Mouse (Mus musculus): ENCODE measurements at regions not wholly inside any gene's neighbourhood (a gene's known extent, or its start where the extent isn't known, plus 50 kb on each side); places are given as distances from the start of the nearest gene placed in this dataset.

DNA sequence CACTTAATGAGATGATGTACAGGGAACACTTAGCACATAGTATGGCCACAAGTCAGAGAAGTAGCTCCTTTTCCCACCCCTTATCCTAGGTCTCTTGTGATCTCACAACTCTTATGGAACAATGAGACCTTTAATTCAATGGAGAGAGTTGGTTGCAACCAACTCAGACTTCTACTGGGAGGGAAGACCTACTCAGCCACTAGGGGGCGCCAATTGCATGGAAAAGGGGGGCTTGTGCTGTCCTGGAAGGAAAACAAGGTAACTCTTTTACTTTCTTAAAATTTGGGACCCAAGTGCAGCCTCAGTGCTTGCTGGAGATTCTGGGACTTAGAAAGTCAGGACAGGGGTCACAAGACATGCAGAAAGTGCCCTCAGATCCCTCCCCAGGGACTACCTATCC is 60.7 kb upstream of the Kcnj15 start:
- 4% methylated on average over 1 of the region's 1 CpGs for WGBS
- peak; percentile 78 for TF ChIP-seq CTCF (IDR thresholded peaks at IDR 0.05; ENCODE audit: borderline replicate concordance, insufficient read depth, low read depth, low read length)
- TF ChIP-seq POLR2A (IDR thresholded peaks at IDR 0.05; ENCODE audit: borderline replicate concordance, insufficient read depth, low read length): no peak
- Histone ChIP-seq H3K4me3 (replicated peaks; ENCODE audit: insufficient read depth, low read depth, low read length) (no peak overlapping the region), H3K4me1 (ENCODE audit: control insufficient read depth, insufficient read depth, low read length) (no peaks in the 10 kb centered on the region), H3K27me3 (ENCODE audit: control insufficient read depth, insufficient read depth, low read length) (no peaks in the 10 kb centered on the region), H3K27ac (ENCODE audit: insufficient read depth, low read length) (no peak overlapping the region)
- DNase-seq: peak; percentile 52 to 74

DNA sequence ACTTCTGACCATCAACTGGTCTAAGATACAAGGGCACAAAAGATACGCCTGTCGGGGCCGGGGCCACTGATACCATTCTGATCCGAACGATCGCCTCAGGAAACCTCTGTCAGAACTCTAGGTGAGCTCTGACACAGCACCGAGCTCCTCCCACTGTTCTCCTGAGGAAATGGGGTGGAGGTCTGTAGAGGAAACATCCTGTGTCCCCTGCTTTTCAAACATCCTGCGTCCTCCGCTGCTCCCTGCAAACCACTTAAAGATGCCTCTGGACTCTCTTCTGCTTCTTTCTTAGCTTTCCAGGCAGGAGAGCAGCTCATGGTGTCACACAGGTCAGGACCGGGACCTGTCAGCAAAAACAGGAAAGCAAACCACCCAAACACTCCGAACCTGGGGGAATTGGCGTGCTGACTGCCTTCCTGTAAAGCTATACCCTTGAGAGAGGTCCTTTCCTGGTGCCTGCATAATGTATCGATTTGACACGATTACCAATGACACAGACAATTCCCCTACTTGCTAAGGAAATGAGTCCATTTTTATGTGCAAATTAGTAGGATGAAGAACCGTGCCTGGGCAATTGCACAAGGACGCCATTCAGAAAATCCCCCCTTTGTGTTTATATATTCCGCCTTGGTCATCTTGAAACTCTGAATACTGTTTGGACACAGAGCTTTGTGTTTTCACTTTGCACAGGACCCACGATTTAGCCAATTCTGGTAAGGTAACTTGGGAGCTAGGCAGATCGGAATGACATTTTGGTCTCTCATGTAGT is 58.4 kb upstream of the Kcnj15 start:
- WGBS: 88% methylated on average over 19 of the region's 19 CpGs
- no peak overlapping the region for H3K4me3 ChIP-seq (replicated peaks; ENCODE audit: insufficient read depth, low read depth, low read length)
- peaks cover 17% of the 10 kb centered on the region for H3K4me1 ChIP-seq (ENCODE audit: control insufficient read depth, insufficient read depth, low read length)
- DNase-seq: no peak
- H3K27ac ChIP-seq (ENCODE audit: insufficient read depth, low read length): no peak overlapping the region
- no peak for TF ChIP-seq POLR2A (IDR thresholded peaks at IDR 0.05; ENCODE audit: borderline replicate concordance, insufficient read depth, low read length)
- TF ChIP-seq CTCF (IDR thresholded peaks at IDR 0.05; ENCODE audit: borderline replicate concordance, insufficient read depth, low read depth, low read length): no peak
- no peaks in the 10 kb centered on the region for H3K27me3 ChIP-seq (ENCODE audit: control insufficient read depth, insufficient read depth, low read length)

- 29% methylated on average over 7 of the region's 7 CpGs for WGBS
- DNase-seq: peak; percentile 22 to 39
- Histone ChIP-seq H3K27me3 (ENCODE audit: control insufficient read depth, insufficient read depth, low read length) (no peaks in the 10 kb centered on the region), H3K27ac (ENCODE audit: insufficient read depth, low read length) (no peak overlapping the region), H3K4me3 (replicated peaks; ENCODE audit: insufficient read depth, low read depth, low read length) (no peak overlapping the region), H3K4me1 (ENCODE audit: control insufficient read depth, insufficient read depth, low read length) (peaks cover 17% of the 10 kb centered on the region)
- TF ChIP-seq POLR2A (IDR thresholded peaks at IDR 0.05; ENCODE audit: borderline replicate concordance, insufficient read depth, low read length): no peak
- TF ChIP-seq CTCF (IDR thresholded peaks at IDR 0.05; ENCODE audit: borderline replicate concordance, insufficient read depth, low read depth, low read length): no peak
These were observed 55.1 kb upstream of the Kcnj15 start for GRCm38 (mm10) chr16:95202126-95202883.

GRCm38 (mm10) chr16:95203026-95203425 is 54.3 kb upstream of the Kcnj15 start:
- TF ChIP-seq POLR2A (IDR thresholded peaks at IDR 0.05; ENCODE audit: borderline replicate concordance, insufficient read depth, low read length): no peak
- TF ChIP-seq CTCF (IDR thresholded peaks at IDR 0.05; ENCODE audit: borderline replicate concordance, insufficient read depth, low read depth, low read length): no peak

DNA sequence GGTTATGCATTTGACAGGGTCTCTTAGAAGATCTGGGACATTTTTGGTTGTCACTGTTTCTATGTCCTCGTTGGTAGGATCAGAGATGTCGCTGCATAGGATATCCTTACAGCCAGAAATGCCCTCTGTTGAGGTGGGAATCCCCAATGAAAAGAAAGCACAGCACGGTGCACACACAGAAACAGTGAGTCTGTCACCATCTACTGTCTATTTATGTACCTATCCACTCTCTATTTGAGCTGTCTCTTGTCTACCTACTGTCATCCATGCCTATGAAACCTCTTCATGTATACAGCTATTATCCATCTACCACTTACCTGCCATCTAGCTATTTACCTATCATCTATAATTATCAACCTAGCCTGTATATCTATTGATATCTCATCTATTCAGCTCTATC is 53.6 kb upstream of the Kcnj15 start:
- TF ChIP-seq POLR2A (IDR thresholded peaks at IDR 0.05; ENCODE audit: borderline replicate concordance, insufficient read depth, low read length) (no peak), CTCF (IDR thresholded peaks at IDR 0.05; ENCODE audit: borderline replicate concordance, insufficient read depth, low read depth, low read length) (no peak)
- Histone ChIP-seq H3K4me3 (replicated peaks; ENCODE audit: insufficient read depth, low read depth, low read length) (no peak overlapping the region), H3K27me3 (ENCODE audit: control insufficient read depth, insufficient read depth, low read length) (no peaks in the 10 kb centered on the region), H3K27ac (ENCODE audit: insufficient read depth, low read length) (no peak overlapping the region), H3K4me1 (ENCODE audit: control insufficient read depth, insufficient read depth, low read length) (peaks cover 18% of the 10 kb centered on the region)
- 81% methylated on average over 3 of the region's 3 CpGs for WGBS
- no peak for DNase-seq

More at GRCm38 (mm10) chr16:95203026-95203425, 54.3 kb upstream of the Kcnj15 start:
- WGBS: 14% methylated on average over 3 of the region's 3 CpGs
- no peak overlapping the region for H3K27ac ChIP-seq (ENCODE audit: insufficient read depth, low read length)
- peak; percentile 63 to 74 for DNase-seq
- H3K4me3 ChIP-seq (replicated peaks; ENCODE audit: insufficient read depth, low read depth, low read length): no peak overlapping the region
- H3K27me3 ChIP-seq (ENCODE audit: control insufficient read depth, insufficient read depth, low read length): no peaks in the 10 kb centered on the region
- H3K4me1 ChIP-seq (ENCODE audit: control insufficient read depth, insufficient read depth, low read length): peaks cover 17% of the 10 kb centered on the region

DNA sequence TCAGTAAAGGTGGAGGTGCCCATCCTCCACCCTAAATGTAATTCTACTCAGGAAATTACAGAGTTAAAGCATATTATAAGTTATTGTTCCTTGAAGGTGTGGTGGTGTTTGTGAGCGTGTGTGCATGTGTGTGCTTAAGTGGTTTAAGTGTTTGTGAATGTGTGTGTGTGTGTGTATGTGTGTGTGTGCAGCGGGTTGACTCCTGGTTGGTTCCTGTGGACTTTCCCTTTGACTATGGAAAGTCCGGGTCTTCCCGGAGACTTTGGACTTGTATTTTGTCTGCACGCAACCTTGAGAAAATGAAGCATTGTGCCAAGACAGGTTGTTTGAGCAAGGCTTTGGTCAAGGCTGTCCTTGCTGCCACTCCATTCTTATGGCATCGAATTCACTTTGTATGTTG is 52.9 kb upstream of the Kcnj15 start:
- no peak for DNase-seq
- peaks cover 21% of the 10 kb centered on the region for H3K4me1 ChIP-seq (ENCODE audit: control insufficient read depth, insufficient read depth, low read length)
- H3K4me3 ChIP-seq (replicated peaks; ENCODE audit: insufficient read depth, low read depth, low read length): no peak overlapping the region
- no peaks in the 10 kb centered on the region for H3K27me3 ChIP-seq (ENCODE audit: control insufficient read depth, insufficient read depth, low read length)
- H3K27ac ChIP-seq (ENCODE audit: insufficient read depth, low read length): no peak overlapping the region
- 96% methylated on average over 6 of the region's 6 CpGs for WGBS
- TF ChIP-seq POLR2A (IDR thresholded peaks at IDR 0.05; ENCODE audit: borderline replicate concordance, insufficient read depth, low read length) (no peak), CTCF (IDR thresholded peaks at IDR 0.05; ENCODE audit: borderline replicate concordance, insufficient read depth, low read depth, low read length) (no peak)

GRCm38 (mm10) chr16:95206445-95206844 is 50.9 kb upstream of the Kcnj15 start:
- 79% methylated on average over 5 of the region's 5 CpGs for WGBS
- Histone ChIP-seq H3K27me3 (ENCODE audit: control insufficient read depth, insufficient read depth, low read length) (no peaks in the 10 kb centered on the region), H3K4me1 (ENCODE audit: control insufficient read depth, insufficient read depth, low read length) (peaks cover 21% of the 10 kb centered on the region), H3K27ac (ENCODE audit: insufficient read depth, low read length) (no peak overlapping the region), H3K4me3 (replicated peaks; ENCODE audit: insufficient read depth, low read depth, low read length) (no peak overlapping the region)
- TF ChIP-seq POLR2A (IDR thresholded peaks at IDR 0.05; ENCODE audit: borderline replicate concordance, insufficient read depth, low read length) (no peak), CTCF (IDR thresholded peaks at IDR 0.05; ENCODE audit: borderline replicate concordance, insufficient read depth, low read depth, low read length) (no peak)
- no peak for DNase-seq

DNA sequence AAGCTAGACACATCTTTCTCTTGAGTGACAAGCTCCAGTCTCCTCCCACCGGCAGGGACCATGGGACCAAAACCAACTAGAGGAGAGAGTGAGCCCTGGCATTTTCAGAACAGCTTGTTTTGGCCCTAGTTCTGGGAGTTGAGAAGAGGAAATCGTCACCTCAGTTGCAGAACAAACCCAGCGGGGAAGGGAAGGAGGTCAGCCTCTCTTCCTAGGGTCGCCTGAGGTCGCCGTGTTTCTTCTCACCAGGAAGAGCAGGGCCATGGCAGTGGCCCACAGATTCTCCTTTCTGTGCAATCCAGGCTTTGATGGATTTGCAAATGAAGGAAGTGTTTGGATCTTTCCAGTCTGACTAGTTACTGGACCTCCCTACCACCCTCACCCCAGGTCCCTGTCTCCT is 49.8 kb upstream of the Kcnj15 start:
- Histone ChIP-seq H3K4me1 (ENCODE audit: control insufficient read depth, insufficient read depth, low read length) (peaks cover 16% of the 10 kb centered on the region), H3K4me3 (replicated peaks; ENCODE audit: insufficient read depth, low read depth, low read length) (no peak overlapping the region), H3K27ac (ENCODE audit: insufficient read depth, low read length) (no peak overlapping the region), H3K27me3 (ENCODE audit: control insufficient read depth, insufficient read depth, low read length) (no peaks in the 10 kb centered on the region)
- WGBS: 83% methylated on average over 6 of the region's 6 CpGs
- no peak for DNase-seq
- no peak for TF ChIP-seq CTCF (IDR thresholded peaks at IDR 0.05; ENCODE audit: borderline replicate concordance, insufficient read depth, low read depth, low read length)
- no peak for TF ChIP-seq POLR2A (IDR thresholded peaks at IDR 0.05; ENCODE audit: borderline replicate concordance, insufficient read depth, low read length)

All from cerebellum, adult 2 months (tissue).